33 mouse cellular contexts compared by ENCODE assay signal in genomic region chr2:23481715-23482114, GRCm38 (mm10).
"Had no signal": no experiment of that assay in that cellular context is flagged by ENCODE, and none has a peak within 500 bp of the region (broad histone marks: within the 10 kb centered on the region; RNA-seq: fewer than 3 reads in every experiment).

No protein-coding gene starts in this region.

- H3K4me3 ChIP-seq: heart, embryonic 10.5 days; heart, embryonic 12.5 days; heart, embryonic 13.5 days; heart, embryonic 15.5 days; hindbrain, embryonic 10.5 days; hindbrain, embryonic 12.5 days; hindbrain, embryonic 13.5 days; hindbrain, embryonic 15.5 days; kidney, embryonic 15.5 days; layer of hippocampus, adult 2 months; left cerebral cortex, adult 2 months had no signal

- H3K27me3 ChIP-seq: heart, embryonic 12.5 days; heart, embryonic 13.5 days; heart, embryonic 15.5 days; hindbrain, embryonic 12.5 days; hindbrain, embryonic 13.5 days; hindbrain, embryonic 15.5 days; kidney, embryonic 15.5 days had no signal

- H3K36me3 ChIP-seq: heart, embryonic 10.5 days; heart, embryonic 12.5 days; heart, embryonic 13.5 days; heart, embryonic 15.5 days; hindbrain, embryonic 10.5 days; hindbrain, embryonic 12.5 days; hindbrain, embryonic 13.5 days; hindbrain, embryonic 15.5 days; kidney, embryonic 15.5 days had no signal

- H3K4me1 ChIP-seq: heart, embryonic 10.5 days; heart, embryonic 12.5 days; heart, embryonic 13.5 days; heart, embryonic 15.5 days; hindbrain, embryonic 10.5 days; hindbrain, embryonic 12.5 days; hindbrain, embryonic 13.5 days; hindbrain, embryonic 15.5 days; kidney, embryonic 15.5 days had no signal

- DNase-seq: heart, postnatal 10 days; heart, postnatal 14 days; heart, postnatal 36 days; heart, postnatal 4 days; kidney, adult 11 months; kidney, adult 18-20 months; kidney, adult 2 months; kidney, adult 8-10 months; kidney, adult 9 months; kidney, postnatal 10 days; kidney, postnatal 14 days; kidney, postnatal 25 days; kidney, postnatal 36 days; kidney, postnatal 4 days; layer of hippocampus, adult 9-11 months; layer of hippocampus, postnatal 36 days had no signal

- H3K9me3 ChIP-seq: heart, embryonic 10.5 days; heart, embryonic 13.5 days; heart, embryonic 15.5 days; hindbrain, embryonic 10.5 days; hindbrain, embryonic 12.5 days; hindbrain, embryonic 13.5 days; hindbrain, embryonic 15.5 days; kidney, embryonic 15.5 days had no signal

- H3K27ac ChIP-seq: heart, embryonic 10.5 days; heart, embryonic 13.5 days; heart, embryonic 15.5 days; hindbrain, embryonic 10.5 days; hindbrain, embryonic 12.5 days; hindbrain, embryonic 13.5 days; hindbrain, embryonic 14.5 days; hindbrain, embryonic 15.5 days; hindbrain, postnatal 0 days; kidney, embryonic 15.5 days; kidney, postnatal 0 days; layer of hippocampus, adult 2 months; left cerebral cortex, adult 2 months had no signal

- ATAC-seq: hindbrain, embryonic 16.5 days; hindbrain, postnatal 0 days; inflammation-experienced regulatory T-cells, adult 6 months had no signal

- H3K9ac ChIP-seq: heart, embryonic 12.5 days; heart, embryonic 13.5 days; heart, embryonic 15.5 days; hindbrain, embryonic 12.5 days; hindbrain, embryonic 13.5 days; hindbrain, embryonic 14.5 days; hindbrain, embryonic 15.5 days; kidney, embryonic 15.5 days had no signal

- H3K4me2 ChIP-seq: heart, embryonic 11.5 days; heart, embryonic 12.5 days; heart, embryonic 13.5 days; heart, embryonic 15.5 days; hindbrain, embryonic 12.5 days; hindbrain, embryonic 13.5 days; hindbrain, embryonic 14.5 days; hindbrain, embryonic 15.5 days; kidney, embryonic 15.5 days had no signal
